Mouse (Mus musculus) erythroblast, embryonic 14.5 days (primary cell): ENCODE data around the gene Arid3c. TPM values are rescaled to one million over a fixed set of nuclear protein-coding genes. Genes with fewer than 3 reads are reported as not detected.
A peak's percentile ranks its signal among the peaks of the same experiment; 100 is the strongest.
"Not testable (repeated sequence)": the region's sequence is repeated elsewhere in the genome, so short reads cannot be mapped to it uniquely, and the experiment has no call there.

Experiments used
- H3K27me3 ChIP-seq: 2 replicates; pipeline ENCODE4 v1.6.1; 2012; ENCODE audit warnings: inconsistent platforms; ENCODE audit not compliant: control insufficient read depth
- H3K36me3 ChIP-seq: 2 replicates; pipeline ENCODE4 v1.6.1; 2012; ENCODE audit warnings: mild to moderate bottlenecking, inconsistent platforms; ENCODE audit not compliant: control insufficient read depth
- H3K4me1 ChIP-seq: 2 replicates; pipeline ENCODE4 v1.6.1; 2012; ENCODE audit warnings: inconsistent platforms; ENCODE audit not compliant: control insufficient read depth
- H3K4me3 ChIP-seq: replicated peaks from 2 replicates; pipeline ENCODE3; 2012; ENCODE audit warnings: moderate library complexity, mild to moderate bottlenecking, inconsistent platforms
- H3K9me3 ChIP-seq: 2 replicates; pipeline ENCODE4 v1.6.1; 2012; ENCODE audit warnings: low read length, inconsistent platforms, mixed read lengths; ENCODE audit not compliant: control insufficient read depth
- GATA1 ChIP-seq: IDR thresholded peaks from 2 replicates; pipeline ENCODE4 v1.6.1; 2012; ENCODE audit warnings: low read length, inconsistent platforms, mixed read lengths
- TAL1 ChIP-seq: IDR thresholded peaks from 3 replicates; pipeline ENCODE4 v1.6.1; 2012; ENCODE audit warnings: low read length, inconsistent platforms, mixed read lengths
- polyA plus RNA-seq: library from polyadenylated mRNA; stranded (reverse); fragments of >175 nt; gene quantifications from 2 replicates; pipeline ENCODE4 v1.2.3, GENCODE M21; 2012

Arid3c gene
- polyA plus RNA-seq, 1 experiment = not detected

- H3K4me1 ChIP-seq = peaks cover 35% of the 10 kb centered on the region
- TF ChIP-seq GATA1 = no peak
- TF ChIP-seq TAL1 = no peak
- H3K27me3 ChIP-seq = peaks cover 10% of the 10 kb centered on the region
- peaks cover 48% of the 10 kb centered on the region for H3K36me3 ChIP-seq
- H3K9me3 ChIP-seq = no peaks in the 10 kb centered on the region
- peak overlapping the region; percentile 73 for H3K4me3 ChIP-seq
These were observed 18.3 kb downstream of the Arid3c start for GRCm38 (mm10) chr4:41712421-41713196.

GRCm38 (mm10) chr4:41711705-41712375 lies 19.1 kb downstream of the Arid3c start:
- Histone ChIP-seq H3K36me3 (peaks cover 40% of the 10 kb centered on the region), H3K9me3 (no peaks in the 10 kb centered on the region), H3K4me1 (peaks cover 41% of the 10 kb centered on the region), H3K27me3 (peaks cover 18% of the 10 kb centered on the region), H3K4me3 (peak overlapping the region; percentile 73)
- TF ChIP-seq GATA1 (no peak), TAL1 (no peak)

- H3K36me3 ChIP-seq = peaks cover 25% of the 10 kb centered on the region
- TF ChIP-seq GATA1 (no peak), TAL1 (no peak)
- no peaks in the 10 kb centered on the region for H3K9me3 ChIP-seq
- peaks cover 34% of the 10 kb centered on the region for H3K27me3 ChIP-seq
- H3K4me1 ChIP-seq = peaks cover 41% of the 10 kb centered on the region
- H3K4me3 ChIP-seq = no peak overlapping the region
These were observed 20.7 kb downstream of the Arid3c start for GRCm38 (mm10) chr4:41710229-41710628.

GRCm38 (mm10) chr4:41708192-41708745 lies 22.7 kb downstream of the Arid3c start:
- H3K36me3 ChIP-seq = peaks cover 17% of the 10 kb centered on the region
- peaks cover 27% of the 10 kb centered on the region for H3K4me1 ChIP-seq
- peaks cover 49% of the 10 kb centered on the region for H3K27me3 ChIP-seq
- no peak for TF ChIP-seq TAL1
- no peak for TF ChIP-seq GATA1
- no peak overlapping the region for H3K4me3 ChIP-seq
- H3K9me3 ChIP-seq = no peaks in the 10 kb centered on the region

- TF ChIP-seq GATA1 = no peak
- TF ChIP-seq TAL1 = no peak
- H3K4me1 ChIP-seq = peaks cover 17% of the 10 kb centered on the region
- H3K36me3 ChIP-seq = peaks cover 13% of the 10 kb centered on the region
- peaks cover 50% of the 10 kb centered on the region for H3K27me3 ChIP-seq
- H3K4me3 ChIP-seq = no peak overlapping the region
- no peaks in the 10 kb centered on the region for H3K9me3 ChIP-seq
These were observed 23.9 kb downstream of the Arid3c start for GRCm38 (mm10) chr4:41707011-41707535.

- TF ChIP-seq GATA1 (no peak), TAL1 (no peak)
- no peaks in the 10 kb centered on the region for H3K9me3 ChIP-seq
- peaks cover 4% of the 10 kb centered on the region for H3K36me3 ChIP-seq
- peaks cover 9% of the 10 kb centered on the region for H3K4me1 ChIP-seq
- no peak overlapping the region for H3K4me3 ChIP-seq
- H3K27me3 ChIP-seq = peaks cover 50% of the 10 kb centered on the region
These were observed 24.8 kb downstream of the Arid3c start for GRCm38 (mm10) chr4:41705922-41706754.

- peaks cover 6% of the 10 kb centered on the region for H3K4me1 ChIP-seq
- TF ChIP-seq TAL1 (no peak), GATA1 (no peak)
- no peaks in the 10 kb centered on the region for H3K9me3 ChIP-seq
- peaks cover 50% of the 10 kb centered on the region for H3K27me3 ChIP-seq
- no peaks in the 10 kb centered on the region for H3K36me3 ChIP-seq
- no peak overlapping the region for H3K4me3 ChIP-seq
These were observed 26.3 kb downstream of the Arid3c start for GRCm38 (mm10) chr4:41704651-41705050.

- H3K27me3 ChIP-seq = peaks cover 53% of the 10 kb centered on the region
- H3K9me3 ChIP-seq, H3K4me1 ChIP-seq, H3K36me3 ChIP-seq, H3K4me3 ChIP-seq: not testable (repeated sequence)
These were observed 28.7 kb downstream of the Arid3c start for GRCm38 (mm10) chr4:41702226-41702625.

GRCm38 (mm10) chr4:41700224-41700623 lies 30.7 kb downstream of the Arid3c start:
- H3K9me3 ChIP-seq, H3K4me3 ChIP-seq, H3K4me1 ChIP-seq, H3K36me3 ChIP-seq: not testable (repeated sequence)
- peaks cover 44% of the 10 kb centered on the region for H3K27me3 ChIP-seq

- not testable (repeated sequence) for H3K4me3 ChIP-seq, H3K9me3 ChIP-seq, H3K4me1 ChIP-seq, H3K36me3 ChIP-seq
- peaks cover 40% of the 10 kb centered on the region for H3K27me3 ChIP-seq
These were observed 31.2 kb downstream of the Arid3c start, which contains the start of gene Il11ra1 for GRCm38 (mm10) chr4:41699783-41700182. Il11ra1 (plus strand) TSS chr4:41699989.

- H3K36me3 ChIP-seq, H3K4me3 ChIP-seq, H3K4me1 ChIP-seq, H3K9me3 ChIP-seq: not testable (repeated sequence)
- peaks cover 39% of the 10 kb centered on the region for H3K27me3 ChIP-seq
These were observed 32.4 kb downstream of the Arid3c start for GRCm38 (mm10) chr4:41698421-41699016.
